Mouse (Mus musculus): ENCODE measurements around the gene Pik3r5.

Pik3r5 gene

DNA sequence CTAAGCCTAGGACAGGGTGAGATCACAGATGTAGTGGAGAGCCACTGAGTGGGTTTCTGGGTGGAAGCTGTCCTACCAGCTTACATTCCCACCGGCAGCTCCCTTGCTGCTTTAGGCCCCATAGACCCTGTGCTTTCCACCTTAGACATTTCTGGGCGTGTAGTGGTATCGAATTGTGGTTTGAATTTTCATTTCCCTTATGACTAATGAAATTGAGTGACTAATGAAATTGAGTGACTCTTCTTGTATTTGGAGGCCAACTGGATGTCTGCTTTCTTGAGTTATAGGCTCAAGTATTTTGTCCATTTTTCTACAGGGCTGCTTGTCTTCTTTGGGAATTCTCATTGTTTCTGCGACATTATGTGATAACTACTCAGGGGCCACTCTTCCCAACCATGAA lies 14.6 kb downstream of the Pik3r5 start:
- DNase-seq (ENCODE audit: extremely low spot score, low spot score) = no peak

DNA sequence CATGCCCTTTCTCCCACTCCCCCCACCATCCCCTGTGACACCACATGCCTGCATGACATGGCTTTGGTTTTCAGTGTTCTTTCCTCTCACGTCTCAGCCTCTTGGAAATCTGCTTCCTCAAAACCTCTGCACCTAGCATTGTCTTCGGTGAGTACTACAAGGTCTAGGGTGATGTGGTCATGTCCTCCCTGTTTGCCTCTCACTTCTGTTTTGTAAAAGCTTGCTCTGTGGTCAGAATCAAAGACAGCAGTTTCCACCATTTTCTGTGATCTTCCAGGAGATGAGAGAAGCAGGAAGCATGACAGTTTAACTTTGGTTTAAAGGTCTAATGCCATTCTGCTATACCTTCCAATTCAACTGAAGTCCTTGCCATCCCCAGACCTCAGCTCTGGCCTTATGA lies 15.3 kb downstream of the Pik3r5 start:
- no peak for DNase-seq (ENCODE audit: extremely low spot score, low spot score)

DNA sequence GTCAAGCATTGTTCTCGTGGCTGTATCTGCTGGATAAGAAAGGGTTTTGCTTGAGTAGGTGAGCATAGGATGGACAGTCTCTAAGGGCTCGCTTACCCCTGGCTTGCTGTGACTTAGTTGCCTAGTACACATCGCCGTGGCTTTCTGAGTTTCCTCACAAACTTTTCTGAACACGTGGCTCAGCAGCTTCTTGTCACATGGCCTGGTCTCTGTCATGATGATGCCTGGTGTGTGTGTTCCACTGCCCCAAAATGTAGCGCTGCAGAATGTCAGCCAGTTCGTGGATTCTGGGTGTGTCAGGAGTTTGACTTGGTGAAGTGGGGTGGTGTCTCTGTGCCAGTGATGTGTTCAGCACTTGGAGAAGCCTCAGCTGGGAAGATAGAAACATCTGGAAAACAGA lies 16.4 kb downstream of the Pik3r5 start:
- no peak for DNase-seq (ENCODE audit: extremely low spot score, low spot score)

DNA sequence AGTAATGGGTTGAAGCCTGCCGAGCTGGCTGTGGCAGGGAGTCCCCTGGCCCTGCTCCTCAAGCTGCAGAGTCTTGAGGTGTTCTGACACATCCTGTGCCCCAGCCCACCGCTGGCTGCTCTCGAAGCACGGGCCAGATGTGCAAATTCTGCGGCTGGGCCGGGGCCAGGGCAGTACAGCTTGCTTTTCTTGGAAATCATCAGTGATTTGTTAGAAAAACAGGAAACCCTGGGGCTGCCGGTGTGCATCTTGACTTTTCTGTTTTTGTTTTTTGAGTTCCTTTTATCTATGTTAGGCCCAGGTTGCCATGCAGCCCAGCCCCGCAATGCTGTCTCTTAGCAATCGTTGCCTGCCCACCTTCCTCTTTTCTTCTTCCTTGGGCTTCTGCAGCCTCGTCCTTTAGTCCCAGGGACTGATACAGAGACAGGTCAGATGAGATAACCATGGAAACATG lies 19.4 kb downstream of the Pik3r5 start:
- no peak for DNase-seq (ENCODE audit: extremely low spot score, low spot score)

DNA sequence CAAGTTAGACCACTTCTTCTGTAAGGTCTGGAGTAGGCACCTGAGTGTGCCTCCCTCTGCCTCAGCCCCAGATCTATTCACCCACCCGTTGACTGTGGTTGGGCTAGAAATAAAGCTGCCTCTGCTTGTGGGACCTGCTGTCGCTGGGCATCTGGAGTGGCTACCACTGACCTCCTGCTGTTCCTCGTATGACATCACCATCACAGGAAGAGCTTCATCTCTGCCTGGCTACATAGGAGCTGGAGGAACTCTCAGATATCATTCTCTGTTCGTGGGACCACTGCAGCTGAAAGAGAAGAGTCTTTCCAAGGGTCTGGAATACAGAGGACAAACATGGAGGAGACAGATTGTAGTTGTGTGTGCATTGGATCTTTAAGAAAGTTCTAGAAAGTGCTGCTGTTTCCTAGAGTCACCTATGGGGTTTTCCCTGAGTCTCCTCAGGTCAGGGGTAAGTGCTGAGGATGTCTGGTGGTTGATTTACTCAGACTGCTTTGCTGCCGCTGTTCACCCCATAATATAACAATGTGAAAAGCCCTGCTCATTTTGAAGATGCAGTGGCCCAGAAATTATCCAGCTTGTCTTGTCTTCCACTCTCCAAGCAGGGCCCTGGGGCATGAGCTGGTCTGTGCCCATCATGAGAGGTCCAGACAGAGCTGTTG lies 20.0 kb downstream of the Pik3r5 start:
- DNase-seq (ENCODE audit: extremely low spot score, low spot score) = no peak

DNA sequence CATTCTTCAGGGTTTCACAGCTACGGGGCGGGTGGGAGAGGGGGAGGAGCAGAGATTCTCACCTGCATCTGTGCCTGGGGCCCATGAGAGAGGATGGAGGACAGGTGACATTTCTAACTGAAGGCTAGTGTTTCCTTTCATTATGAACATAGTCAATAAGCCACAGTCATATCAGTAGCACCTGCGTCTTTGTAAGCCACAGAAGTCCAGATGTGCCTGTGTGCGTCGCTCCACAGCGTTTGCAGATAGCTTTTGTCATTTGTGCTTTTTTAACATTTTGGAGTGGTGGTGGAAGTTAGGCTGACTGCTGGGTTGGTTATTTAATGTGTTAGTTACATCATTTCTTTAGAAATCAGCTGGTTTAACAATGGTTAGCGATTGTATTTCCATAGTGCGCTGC lies 20.8 kb downstream of the Pik3r5 start:
- no peak for DNase-seq (ENCODE audit: extremely low spot score, low spot score)

DNA sequence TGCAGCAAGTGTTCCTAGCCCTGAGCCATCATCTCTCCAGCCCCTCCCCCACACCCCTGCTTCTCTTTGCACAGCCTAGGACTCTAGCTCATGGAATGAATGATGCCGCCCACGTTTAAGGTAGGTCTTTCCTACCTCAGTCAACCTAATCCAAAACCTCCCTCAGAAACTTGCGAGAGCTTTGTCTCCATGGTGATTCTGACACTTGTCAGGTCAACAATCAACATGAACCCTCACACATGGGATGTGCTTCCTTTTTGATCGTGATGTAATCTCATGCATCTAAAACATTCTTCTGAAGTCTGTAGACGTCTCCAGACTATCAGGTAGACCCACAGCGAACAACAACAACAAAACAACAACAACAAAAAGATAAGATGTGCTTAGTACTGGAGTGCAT lies 21.4 kb downstream of the Pik3r5 start:
- DNase-seq (ENCODE audit: extremely low spot score, low spot score) = no peak

DNA sequence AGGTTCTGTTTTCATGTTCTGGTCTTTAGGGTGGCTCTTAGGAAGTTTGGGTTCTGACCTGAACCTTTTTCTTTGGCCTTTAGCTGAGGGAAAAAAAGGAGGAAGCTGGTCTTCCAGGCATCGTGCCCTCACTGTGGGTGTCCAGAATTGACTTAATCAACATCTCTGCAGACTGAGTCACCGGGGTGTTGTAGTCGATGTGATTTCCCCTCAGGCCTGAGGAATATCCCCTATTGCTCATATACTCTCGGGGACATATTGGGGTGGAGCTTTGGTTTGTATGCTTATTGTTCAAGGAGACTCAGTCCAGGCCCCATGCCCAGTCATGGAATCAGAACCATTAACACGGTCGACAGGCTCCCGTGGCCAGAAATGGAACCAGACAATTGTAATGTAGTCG lies 26.2 kb downstream of the Pik3r5 start:
- DNase-seq (ENCODE audit: extremely low spot score, low spot score) = no peak

DNA sequence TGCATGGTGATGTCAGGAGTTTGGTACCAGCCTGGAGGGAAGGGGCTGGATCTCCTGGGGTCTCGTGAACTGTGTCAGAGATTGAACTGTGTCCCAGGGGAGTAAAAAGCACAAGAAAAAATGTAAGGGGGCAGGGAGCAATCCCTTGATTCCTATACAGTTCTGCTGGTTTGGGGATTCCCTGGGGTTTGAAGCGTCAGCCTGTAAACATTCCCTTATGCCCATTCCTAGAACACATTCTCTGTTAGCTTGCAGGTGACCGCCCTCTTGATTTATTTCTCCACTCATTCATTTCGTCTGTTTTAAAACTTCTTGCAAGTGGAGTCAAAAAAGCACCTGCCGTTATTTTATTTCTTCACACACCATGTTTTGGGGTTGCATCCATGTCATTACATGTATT lies 27.1 kb downstream of the Pik3r5 start:
- no peak for DNase-seq (ENCODE audit: extremely low spot score, low spot score)

DNA sequence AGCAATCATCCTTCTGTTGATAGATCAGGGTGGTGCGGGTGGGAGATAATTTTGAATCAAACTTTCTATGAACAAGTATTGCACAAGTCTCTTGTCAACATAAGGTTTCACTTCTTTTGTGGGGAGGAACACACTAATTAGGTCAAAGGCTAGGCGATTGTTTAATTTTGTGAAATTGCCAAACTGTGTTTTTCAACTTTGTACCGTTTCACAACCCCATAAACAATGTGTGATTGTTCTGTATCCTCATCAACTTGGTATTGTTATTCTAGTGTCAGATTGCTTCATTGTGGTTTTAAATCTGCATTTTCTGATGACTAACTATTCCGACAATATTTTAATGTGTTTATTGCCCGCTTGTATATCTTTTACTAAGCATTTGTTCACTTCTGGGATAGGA lies 27.6 kb downstream of the Pik3r5 start:
- DNase-seq (ENCODE audit: extremely low spot score, low spot score) = no peak

DNA sequence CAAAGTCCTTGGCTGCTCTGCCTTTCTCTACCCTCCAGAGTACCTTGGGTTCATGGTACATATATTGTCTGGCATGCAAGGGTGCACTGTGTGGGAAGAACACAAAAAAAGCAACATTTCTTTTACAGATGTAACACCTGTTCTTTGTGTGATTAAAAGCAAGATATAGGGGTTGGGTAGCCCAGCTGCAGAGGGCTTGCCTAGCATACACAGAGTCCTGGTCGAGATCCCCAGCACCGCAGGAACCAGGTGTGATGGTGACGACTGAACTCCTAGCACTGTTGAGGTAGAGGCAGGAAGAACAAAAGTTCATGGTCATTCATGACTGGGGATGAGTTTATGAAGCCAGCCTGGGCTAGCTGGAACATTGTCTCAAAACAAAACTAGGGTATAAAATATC lies 30.8 kb downstream of the Pik3r5 start:
- DNase-seq (ENCODE audit: extremely low spot score, low spot score) = no peak

DNA sequence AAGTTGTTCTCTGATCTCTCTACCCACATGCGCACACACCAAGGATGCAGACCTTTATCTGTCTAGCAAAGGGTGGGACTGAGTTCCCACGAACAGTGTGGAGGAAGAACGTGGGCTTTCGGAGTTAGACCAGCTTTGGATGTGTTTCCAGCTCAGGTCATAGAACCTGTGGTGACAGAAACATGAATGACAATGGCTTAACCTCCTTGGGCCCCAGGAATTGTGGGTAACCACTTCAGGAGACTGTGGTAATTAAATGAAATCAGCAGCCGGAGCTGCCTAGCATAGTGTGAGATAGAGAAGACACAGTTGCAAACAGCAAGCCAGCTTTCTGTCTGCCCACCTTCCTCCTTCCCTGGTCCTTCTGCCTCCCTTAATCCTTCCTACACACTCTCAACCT lies 32.3 kb downstream of the Pik3r5 start:
- no peak for DNase-seq (ENCODE audit: extremely low spot score, low spot score)

DNA sequence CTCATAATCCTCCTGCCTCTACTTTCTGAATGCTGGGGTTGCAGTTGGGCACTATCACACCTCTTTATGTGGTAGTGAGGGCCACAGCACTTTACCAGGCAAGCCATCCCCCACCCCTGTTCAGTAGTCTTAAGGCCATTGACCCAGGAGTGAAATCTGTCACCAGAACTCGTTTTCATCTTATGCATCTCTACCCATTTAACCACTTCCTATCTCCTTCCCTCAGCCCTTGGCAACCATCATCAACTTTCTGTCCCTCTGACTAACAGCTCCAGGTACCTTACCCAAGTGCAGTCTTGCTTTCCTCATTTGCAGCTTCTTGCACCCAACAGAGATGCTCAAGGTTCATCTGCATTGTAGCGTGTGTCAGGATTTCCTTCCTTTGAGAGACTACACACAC lies 33.2 kb downstream of the Pik3r5 start:
- no peak for DNase-seq (ENCODE audit: extremely low spot score, low spot score)

DNA sequence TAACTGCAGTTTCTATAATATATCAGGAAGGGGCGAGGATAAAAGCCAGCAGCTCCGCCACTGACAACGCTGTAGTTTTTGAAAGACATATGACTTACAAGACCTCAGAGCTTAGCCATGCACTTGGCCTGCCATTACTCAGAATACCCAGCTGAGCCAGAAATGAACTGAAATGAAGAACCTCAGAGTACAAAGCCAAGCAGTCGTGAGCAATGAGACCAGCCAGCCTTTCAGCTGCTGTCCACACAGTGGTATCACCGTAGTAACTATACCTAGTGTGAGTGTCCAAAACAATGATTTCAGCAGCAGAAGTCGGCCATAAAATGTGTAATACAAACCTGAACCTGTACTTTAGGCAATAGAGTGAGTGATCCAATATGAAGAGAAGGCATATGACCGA lies 35.5 kb downstream of the Pik3r5 start:
- no peak for DNase-seq (ENCODE audit: extremely low spot score, low spot score)

DNA sequence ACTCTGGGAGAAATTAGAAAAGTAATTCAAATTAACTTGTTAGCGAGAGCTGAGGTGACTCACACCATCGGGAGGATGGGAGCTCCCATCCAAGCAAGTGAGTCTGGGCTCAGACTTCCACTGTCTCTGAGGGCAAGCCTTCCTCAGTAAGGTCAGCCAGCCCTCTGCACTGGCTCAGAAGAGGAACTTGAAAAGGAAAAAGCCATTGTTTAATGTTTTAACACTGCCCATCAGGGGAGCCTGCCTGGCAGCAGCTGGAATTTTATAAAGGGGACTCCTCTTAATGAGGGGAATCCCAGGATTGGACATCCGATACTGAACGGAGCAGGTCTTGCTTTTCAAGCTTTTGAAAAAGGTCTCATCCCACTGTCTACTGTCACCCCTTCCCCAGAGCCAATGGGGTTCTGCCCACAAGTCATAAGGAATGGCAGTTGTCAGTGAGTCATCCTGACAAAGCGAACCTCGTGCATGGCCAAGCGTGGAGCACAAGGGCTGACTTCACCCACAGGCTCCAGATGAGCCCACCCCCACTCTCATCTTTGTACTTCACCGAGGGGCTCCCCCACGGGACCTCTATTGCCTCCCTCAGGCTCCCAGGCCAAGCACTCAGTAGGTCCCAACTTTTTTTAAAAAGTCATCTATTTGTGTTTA lies 36.2 kb downstream of the Pik3r5 start:
- no peak for DNase-seq (ENCODE audit: extremely low spot score, low spot score)

DNA sequence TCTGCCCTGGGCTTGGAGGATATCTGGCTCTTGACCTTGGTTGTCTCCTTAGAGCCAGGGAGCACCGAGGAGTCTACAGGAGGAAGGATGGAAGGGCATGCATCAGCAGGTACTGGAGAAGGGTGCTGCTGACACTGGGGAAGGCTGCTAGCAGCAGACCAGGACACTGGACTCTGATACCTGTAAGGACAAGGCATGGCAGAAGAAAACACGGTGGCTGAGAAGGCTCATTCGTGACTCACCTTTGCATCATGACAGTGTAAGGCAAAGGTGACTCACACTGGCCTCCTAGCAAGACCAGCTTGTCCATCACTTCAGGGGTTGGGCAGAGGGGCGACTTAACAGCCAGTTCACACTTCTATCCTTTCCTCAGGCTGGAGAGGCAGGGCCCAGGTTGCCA lies 37.0 kb downstream of the Pik3r5 start:
- DNase-seq (ENCODE audit: extremely low spot score, low spot score) = no peak

DNA sequence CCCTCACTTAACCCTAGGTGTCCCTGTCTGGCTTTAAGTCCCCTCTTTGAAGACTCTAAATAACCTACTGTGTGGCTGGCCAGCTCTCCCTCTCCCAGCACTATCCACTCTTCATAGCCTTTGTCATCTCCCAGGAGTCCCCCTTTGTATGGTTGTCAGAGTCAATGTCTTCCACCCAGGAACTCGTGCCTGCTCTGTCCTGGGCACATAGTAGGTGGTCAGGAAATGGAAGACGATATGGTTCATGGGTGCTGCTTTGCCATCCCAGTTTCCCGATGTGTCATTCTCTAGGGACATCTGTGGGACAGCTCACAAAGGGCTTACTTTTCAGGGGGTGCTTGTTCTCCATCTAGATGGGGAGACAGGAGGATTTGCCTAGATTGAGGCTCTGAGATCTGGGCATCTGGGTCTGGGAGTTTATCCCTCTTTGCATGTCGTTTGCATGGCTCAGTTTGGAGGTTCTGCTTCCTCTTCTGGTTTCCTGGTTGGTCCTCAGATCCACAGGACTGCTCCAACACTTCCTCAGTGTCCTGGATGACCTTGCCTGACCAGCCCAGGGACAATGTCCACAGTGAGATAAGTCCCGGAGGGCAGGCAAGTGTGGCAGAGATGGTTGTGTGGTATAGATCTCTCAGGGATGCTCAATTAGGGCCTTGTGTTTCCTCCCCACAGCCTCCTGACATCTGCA lies 40.4 kb downstream of the Pik3r5 start:
- DNase-seq (ENCODE audit: extremely low spot score, low spot score) = no peak

DNA sequence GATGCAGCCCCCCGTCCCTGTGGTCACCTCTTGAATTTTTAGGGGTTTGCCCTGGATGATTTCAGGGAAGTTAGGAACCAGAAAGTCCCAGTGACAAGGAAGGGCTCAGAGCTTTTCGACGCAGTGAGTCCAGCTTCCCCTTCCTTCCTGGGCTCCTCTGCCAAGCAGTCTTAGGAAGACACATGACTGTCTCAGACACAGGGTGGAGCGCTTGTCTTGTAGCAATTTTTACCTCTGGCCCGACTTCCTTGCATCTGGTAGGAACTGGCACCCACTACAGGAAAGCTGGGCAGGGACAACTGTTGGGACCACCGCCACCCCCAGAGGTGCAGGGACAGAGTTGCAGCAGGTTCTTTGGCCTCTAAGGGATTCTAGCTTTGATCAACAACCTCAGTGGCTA lies 42.7 kb downstream of the Pik3r5 start:
- DNase-seq (ENCODE audit: extremely low spot score, low spot score) = no peak

DNA sequence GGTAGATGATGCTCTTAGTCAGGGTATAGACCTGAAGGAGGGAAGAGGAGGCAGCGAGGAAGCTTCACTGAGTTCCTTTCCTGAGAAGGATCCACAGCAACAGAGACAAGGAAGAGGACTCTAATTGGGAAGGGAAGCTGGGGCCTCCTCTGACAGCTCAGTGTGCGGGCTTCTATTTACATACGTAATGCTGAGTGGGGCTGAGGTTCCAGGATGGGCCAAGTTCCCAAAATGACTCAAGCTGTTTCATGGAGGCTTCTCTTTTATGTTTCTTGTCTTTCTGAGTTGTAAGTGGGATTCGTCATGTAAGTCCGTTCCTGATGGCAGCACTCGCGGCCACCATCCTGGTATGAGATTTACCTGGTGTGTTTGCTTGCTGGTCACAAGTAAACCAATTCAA lies 43.8 kb downstream of the Pik3r5 start:
- DNase-seq (ENCODE audit: extremely low spot score, low spot score) = no peak

DNA sequence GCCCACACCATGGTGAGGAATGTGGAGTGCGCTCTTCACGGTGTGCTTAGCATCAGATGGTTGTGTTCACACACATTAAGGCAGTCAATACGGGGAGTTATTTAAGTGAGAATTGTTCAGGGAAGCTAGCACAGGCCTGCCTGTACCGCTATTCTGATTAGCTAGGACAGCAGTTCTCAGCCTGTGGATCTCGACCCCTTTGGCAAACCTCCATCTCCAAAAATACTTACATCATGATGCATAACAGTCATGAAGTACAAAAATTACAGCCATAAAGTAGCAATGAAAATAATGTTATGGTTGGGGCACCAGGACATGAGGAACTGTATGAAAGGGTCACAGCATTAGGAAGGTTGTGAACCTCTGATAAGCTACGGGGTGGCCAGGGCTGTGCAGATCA lies 45.7 kb downstream of the Pik3r5 start:
- DNase-seq (ENCODE audit: extremely low spot score, low spot score) = no peak

DNA sequence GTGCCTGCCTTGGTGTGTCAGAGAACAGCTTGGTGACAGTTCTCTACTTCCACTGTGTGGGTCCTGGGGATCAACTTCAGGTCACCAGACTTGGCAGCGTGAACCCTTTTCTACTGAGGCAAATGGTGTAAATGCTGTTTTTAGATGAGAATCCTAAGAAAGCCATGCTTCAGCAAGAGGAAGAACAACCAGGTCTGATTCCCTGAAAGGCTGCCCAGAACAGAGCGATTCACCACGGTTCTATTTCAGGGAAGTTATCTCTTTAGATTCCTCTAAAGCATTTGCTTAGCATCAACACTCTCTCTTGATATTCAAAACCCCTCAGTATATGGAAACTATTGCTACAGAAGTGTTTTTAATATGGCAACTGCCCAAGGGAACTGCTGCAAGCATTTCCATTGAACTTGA lies 46.7 kb downstream of the Pik3r5 start:
- no peak for DNase-seq (ENCODE audit: extremely low spot score, low spot score)

DNA sequence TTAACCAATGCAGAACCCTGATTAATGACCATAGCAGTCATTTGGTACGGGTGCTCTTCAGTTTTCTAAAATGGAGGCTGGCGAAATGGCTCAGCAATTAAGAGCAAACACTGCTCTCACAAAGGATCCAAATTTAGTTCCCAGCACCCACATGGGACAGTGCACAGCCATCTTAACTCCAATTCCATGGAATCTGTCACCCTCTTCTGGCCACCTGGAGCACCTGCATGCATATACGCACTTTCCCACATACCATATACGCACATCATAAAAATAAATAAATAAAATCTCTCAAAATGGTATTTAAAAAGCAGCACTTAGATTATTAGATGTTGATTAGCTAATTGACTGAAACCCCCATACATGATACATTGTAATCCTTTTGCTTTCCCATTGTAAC lies 48.7 kb downstream of the Pik3r5 start:
- no peak for DNase-seq (ENCODE audit: extremely low spot score, low spot score)

DNA sequence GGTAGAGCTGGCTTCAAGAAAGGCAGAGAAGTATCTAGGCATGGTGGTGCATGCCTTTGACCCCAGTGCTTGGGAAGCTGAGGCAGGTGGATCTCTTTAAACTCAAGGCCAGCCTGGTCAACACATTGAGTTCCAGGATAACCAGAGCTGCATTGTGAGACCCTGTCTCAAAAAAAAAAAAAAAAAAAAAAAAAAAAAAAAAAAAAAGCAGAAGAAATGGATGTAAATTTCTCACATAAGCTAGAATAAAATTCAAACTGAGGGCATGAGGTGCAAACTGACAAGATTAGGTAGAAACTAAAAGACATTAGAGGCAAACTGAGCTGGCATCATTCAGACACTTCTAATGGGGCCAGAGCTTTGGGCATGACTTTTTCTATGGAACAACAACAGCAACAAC lies 50.1 kb downstream of the Pik3r5 start:
- DNase-seq (ENCODE audit: extremely low spot score, low spot score) = no peak
